Mouse (Mus musculus) retina, postnatal 7 days (tissue): Measurements from ENCODE around the gene 4632433K11Rik.
A peak's percentile ranks its signal among the peaks of the same experiment; 100 is the strongest.
"Not testable (repeated sequence)": the region's sequence is repeated elsewhere in the genome, so short reads cannot be mapped to it uniquely, and the experiment has no call there.

Experiments
- DNase-seq: peaks from one replicate; pipeline ENCODE4 v3.0.0-alpha.2; 2012; ENCODE audit warnings: low read depth, low spot score

The 4632433K11Rik gene

DNA sequence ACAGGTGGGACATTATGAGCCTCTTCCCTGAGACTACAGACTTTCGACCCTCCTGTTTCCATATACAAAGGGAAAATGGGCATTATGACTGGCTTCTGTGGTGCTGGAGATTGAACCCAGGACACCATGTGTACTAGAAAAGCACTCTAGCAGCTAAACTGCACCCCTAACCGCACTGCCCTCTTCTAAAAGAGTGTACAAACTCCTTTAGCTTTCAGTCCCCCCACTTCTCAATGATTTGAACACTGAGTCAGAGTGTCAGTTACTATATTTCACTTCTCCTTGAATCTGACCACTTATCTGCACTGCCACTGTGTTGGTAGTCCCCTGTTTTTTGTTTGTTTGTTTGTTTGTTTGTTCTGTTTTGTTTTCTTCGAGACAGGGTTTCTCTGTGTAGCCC is at the start of gene 4632433K11Rik:
Gene 4632433K11Rik, plus strand, starts transcription at position 301 of the 400 bp plus-strand sequence.
- no peak for DNase-seq

DNA sequence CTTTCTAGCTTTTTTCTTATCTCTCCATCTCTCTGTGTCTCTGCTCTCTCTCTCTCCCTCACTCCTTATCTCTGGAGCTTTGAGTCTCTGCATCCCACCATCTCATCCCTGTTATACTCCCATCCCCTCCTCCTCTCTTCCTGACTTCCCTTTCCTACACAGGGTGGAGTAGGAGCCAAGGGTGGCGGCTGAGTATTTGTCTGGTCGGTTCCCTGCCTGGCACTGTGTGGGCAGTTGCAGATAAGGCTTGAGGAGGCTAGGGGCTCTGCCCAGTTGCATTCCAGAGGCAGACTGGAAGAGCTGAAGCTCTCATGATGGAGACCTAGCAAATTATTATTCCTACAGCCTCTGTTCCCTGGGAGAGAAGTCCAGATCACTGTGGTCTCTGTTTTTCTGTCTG is 45.7 kb upstream of the 4632433K11Rik start:
- DNase-seq, result no peak

DNA sequence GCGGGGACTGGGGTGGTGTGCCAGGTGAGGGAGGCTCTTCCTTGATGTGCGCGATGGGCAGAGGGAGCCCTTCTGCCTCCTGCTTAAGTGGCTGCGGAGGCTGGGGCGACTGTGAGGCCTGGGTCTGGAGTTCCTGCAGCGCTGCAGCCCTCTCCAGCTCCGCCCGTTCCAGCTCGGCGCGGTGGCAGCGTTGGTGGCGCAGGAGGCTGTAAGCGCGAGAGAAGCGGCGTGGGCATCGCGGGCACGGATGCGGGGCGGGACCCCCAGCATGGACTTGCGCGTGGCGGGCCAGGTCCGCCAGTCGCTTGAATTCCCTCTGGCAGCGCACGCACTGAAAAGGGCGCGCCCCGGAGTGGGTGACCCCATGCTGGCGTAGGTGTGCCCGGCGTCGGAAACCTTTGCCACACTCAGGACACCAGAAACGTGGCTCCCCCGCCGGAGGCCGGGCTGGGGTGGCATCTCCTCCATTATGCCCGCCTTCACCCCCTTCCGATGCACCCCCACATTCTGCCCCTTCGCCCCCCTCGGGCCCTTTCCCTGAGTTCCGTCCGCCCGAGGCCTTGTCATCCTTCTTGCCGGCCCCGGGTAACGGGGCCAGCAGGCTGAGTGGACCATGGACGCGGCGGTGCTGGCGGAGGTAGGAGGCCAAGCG is 40.4 kb upstream of the 4632433K11Rik start:
- no peak for DNase-seq

DNA sequence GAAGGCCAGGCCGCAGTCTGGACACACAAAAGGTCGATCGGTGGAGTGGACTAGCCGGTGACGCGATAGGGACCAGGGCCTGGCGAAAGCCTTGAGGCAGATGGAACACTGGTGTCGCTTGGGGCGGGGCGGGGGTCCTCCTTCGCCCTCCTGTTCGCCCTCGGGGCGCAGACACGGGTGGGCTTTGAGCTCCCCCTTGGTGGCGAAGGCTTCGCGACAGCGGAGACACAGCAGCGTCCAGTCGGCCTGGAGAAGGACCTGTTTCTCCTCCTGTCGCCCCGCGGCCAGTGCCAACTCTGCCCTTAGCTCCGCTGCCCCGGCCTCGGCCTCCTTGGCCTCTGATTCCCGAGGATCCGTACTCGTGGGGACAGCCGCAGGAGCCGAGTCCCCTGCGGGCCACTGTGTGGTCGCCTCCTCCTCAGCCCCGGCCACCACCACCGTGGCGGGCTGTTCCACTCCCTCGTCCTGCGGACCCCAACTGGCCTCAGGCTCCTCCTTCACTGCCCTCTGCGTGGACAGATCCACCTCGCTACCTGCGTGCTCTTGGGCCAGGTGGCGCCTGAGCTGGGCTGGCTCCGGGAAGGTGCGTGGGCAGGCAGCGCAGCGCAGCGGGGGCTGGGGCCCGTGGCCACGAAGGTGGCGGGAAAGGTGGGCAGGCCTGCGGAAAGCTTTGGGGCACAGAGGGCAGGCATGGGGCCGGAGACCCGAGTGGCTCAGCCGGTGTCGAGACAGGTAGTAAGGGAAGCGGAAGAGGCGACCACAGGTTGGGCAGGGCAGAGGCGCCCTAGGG is 39.7 kb upstream of the 4632433K11Rik start:
- DNase-seq, result no peak

DNA sequence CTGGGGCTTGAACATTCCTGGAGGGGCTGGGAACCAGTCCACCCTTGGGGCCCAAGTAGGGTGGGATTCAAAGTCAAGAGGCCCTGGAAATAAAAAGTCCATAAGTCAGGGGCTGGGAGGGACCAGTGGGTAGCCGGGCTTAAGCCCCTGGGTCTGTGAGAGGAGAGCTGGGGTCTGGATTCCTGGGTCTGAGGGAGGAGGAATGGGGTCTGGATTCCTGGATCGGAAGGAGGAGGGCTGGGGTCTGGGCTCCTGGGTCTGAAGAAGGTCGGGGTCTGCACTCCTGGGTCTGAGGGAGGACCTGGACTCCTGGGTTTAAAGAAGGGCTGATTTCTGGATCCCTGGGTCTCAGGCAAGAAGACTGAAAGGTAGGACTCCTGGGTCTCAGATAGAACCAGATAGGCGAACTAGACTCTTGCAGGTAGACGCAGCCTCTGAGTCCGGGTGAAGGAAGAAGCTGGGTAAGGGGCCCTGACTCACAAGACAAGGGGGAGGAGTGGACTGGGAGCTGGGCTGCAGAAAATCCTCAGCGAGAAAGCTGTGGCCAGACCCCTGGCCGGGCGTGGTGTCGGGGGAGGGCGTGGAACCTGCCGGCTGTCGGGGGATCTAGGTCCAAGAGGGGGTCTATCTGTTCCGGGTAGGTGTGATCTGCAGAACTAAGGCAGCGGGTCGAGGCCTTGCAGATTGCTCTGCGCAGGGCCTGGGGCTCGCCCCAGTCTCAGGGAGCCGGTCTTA is 38.5 kb upstream of the 4632433K11Rik start:
- DNase-seq, result no peak

DNA sequence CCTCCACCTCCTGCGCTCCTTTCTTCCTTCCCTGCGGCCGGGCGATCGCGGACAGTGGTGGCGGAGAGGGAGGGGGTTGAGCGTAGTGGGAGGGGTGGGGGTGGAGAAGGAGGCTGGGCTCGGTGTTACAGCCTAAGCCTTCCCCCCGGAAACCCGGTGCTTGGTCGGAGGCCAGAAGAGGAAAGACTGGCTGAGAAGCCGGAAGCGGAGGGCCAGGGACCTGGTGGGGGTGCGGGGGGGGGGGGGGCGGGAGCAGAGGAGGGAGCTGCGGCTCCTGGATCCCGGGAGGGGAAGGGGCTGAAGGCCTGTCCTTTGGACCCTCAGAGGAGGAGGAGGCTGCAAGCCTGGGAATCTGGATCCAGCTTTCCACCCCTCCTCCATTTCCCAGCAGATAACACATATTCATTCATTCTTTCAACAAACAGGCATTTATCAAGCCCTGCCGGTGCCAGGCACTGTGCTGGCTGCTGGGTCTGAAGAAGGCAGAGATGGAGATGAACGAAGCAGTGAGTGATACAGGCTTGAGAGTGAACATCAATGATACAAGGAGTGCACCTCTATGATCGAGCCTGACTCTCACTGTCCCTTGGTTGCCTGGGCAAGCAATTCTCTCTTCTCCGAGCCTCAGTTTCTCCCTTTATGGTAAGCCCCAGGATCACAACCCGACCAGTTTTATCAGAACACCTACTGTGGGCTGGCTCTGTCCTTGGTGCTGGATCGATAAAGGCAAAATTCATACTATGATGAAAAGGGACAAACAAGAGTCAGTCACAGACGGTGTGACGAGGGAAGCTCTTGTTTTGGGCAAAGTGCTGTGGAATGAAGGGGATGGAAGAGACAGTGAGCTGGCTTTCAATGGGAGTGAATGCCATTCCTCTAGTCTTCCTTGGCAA is 37.7 kb upstream of the 4632433K11Rik start, which contains the start of gene Zfp579:
Gene Zfp579, minus strand, starts transcription at position 156 of the 893 bp plus-strand sequence.
- DNase-seq, result peak; percentile 90

DNA sequence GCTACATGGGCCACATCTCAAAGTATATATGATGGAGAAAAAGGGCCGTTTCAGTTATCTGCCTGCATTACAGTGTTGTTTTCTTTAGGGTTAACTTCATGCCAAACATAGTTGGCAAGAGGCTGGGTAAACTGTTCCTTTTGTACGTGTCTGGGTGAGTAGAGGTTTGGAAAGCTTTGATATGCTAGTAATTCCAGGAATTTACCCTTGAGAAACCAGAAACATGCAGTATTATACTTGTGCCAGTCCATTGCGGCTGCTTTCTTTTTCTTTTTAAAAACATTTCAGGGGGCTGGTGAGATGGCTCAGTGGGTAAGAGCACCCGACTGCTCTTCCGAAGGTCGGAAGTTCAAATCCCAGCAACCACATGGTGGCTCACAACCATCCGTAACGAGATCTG is 37.0 kb upstream of the 4632433K11Rik start:
- no peak for DNase-seq

DNA sequence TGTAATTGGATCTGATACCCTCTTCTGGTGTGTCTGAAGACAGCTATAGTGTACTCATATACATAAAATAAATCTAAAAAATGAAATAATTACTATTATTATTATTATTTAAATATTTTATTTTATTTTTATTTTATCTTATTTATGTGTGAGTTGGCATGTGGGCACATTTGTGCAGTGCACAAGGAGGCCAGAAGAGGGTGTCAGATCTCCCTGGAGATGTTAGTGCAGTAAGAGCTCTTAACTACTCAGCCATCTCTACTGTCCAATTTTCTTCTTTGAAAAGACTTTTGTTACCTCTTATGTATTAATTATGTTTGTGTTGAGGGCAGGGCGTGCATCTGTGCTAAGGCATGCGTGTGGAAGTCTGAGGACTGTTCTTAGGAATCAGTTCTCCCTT is 34.0 kb upstream of the 4632433K11Rik start:
- no peak for DNase-seq

DNA sequence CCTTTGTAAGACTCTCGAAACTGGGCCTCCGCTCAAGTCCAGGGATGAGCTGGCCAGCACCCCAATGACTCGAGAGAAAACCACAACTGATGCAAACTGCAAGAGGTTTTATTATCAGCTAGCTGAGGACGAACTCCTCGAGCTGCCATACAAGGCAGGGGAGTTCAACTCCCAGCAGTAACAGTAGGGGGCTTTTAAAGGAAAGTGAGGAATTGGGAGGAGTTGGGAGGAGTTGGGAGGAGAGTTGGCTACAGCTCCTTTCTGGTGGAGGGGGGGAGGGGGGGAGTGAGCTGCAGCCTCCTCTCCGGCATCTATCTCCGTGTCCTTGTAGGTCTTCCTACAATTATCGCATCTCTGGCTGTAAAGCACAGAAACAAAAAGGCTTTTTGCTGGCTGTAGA is 31.0 kb upstream of the 4632433K11Rik start:
- not testable (repeated sequence) for DNase-seq

DNA sequence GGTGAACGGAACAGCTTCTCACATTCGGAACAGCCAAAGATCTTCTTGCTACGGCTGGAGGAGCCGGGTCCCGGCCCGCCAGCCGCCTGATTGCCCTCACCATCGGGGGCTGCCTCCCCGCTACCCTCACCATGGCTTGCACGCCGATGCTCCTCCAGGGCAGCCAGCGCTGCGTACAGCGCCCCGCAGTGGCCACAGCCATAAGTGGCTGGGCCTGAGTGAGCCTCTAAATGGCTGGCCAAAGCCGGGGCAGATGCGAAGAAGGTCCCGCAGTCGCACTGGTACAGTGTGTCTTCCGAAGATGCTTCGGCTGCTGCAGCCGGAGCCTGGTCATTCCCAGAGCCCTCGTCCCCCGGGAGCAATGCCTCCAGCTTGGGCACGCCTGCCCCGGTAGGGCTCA is 25.7 kb upstream of the 4632433K11Rik start:
- DNase-seq, result no peak

DNA sequence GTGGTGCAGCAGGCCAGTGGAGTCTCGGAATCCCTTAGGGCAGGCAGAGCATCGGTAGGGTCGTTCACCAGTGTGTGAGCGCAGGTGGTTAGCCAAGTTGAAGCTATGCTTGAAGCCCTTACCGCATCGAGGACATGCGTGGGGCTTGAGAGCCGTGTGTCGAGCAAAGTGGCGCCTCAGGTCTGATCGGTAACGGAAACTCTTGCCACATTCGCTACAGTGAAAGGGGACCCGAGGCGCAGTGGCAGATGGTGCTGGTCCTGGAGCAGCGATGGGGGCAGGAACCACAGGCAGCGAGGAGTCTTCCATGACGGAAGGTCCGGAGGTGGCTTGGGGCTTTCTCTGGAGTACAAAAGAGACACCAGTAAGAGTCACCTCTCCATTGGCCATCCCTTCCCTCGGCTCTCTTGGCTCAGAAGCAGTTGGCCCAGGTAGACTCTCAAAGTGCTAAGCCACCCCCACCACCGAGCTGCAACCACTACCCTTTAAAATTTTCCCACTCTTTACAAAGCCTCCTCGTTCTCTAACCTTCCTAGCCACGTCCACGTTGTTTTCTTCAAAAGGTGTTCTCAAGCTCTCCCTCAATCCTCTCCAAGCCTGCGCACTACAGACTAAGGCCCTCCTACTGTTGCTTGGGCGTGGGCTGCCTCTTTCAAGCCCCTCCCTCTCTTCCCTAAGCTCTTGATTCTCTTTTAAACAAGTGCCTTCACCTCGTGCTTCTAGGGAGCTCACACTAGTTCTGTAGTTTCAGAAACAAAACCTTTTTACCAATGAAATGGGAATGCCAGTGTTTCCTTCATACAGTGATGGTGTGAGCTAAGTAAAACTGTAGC is 21.0 kb upstream of the 4632433K11Rik start:
- no peak for DNase-seq

DNA sequence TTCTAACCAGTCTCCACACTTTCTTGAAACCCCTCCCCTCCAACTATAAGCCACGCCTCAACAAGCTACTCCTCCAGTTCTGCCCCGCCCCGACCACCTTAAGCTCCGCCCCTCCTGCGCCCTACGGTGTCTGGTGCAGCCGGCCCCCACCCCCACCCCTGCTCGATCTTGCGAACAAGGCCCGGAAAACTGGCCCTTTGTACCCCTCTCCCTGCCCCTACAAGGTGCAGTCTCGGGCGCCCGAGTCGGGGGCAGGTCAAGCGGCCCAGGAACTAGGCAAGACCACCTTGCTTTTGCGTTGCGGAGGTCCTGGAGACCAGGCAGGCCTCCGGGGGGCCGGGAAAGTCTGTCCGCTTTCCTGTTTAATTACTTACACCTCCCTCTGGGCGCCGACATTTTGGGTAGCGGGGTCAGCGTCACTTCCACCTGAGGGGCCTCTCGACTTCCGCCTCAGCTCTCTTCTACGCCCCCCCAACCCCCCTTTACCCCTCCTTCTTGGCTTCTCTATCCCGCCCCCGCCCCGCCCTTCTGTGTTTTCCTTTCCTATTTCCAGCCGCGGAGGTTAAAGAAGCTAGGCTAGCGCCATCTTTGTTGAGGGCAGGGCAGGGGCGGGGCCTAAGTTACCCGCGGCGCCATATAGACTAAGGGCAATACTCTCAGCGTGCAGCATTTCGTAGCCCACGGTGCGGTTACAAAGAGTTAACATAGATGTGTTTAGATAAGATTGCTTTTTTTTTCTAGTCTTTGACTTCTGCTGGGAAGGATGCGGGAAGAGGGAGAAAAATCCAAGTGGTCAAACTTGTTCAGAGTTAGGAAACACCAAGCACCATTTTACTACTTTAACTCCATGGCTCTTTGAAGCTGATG is 19.4 kb upstream of the 4632433K11Rik start, which contains the start of the genes Zfp524 and Fiz1:
Gene Zfp524, plus strand, starts transcription at position 165 of the 867 bp plus-strand sequence.
Gene Fiz1, minus strand, starts transcription at position 447 of the 867 bp plus-strand sequence.
- peak; percentile 98 for DNase-seq

DNA sequence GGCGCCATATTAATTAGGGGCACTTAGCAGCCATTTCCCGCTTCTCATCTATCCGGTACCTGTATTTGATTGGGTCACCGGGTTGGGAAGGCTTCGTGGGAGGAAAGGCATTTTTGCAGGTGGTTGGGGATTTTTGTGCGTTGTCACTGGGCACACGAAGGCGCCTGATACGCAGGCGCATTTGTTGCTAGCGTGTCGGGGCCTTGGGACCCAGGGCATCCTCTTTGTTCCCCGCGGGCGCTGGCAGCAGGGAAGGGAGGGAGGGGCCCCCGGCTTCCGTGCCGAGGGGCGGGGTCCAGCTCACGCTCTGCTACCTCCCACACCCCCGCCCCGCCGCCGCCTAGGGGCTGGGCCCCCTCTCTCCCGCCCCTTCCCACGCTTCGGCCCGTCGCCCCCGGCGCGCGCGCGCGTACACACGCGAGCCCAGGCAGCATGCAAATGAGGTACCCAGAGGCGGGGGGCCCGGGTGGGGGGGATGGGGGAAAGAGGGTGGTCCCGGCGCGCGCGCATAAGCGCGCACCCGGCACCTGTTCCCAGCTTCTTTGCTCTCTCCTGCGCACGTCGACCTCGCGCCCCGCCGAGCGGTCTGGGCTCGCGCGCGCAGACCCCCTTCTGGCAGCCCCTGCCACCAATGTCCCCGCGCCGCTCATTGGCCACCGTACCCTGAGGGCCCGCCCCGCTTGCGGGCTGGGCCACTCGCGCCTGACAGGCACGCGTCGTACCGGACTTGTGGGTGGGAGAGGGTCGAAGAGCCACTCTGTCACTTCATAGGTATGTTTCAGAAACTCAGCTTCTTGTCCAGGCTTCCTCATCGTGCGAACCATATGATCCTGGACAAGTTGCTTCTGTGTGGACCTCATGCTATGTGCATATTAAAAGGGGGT is 18.6 kb upstream of the 4632433K11Rik start, which contains the start of gene Gm44973:
Gene Gm44973, plus strand, starts transcription at position 379 of the 884 bp plus-strand sequence.
- peak; percentile 91 for DNase-seq

DNA sequence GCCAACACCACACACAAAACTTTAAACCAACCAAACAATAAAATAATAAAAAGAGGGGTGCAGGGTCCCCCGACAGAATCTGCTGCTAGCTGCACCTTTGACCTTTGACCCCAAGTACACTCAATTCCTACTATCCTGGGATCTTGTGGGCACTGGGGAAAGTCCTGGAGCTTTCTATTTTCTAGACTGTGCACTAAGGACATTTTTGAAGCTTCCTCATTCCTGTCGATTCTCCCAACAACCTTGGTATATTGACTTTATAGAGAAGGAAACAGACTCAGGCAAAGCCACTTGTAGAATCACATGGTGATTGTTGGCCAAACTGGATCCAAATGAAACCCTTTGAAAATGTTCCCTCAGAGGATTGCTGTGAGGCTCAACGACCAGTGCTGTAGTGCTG is 17.9 kb upstream of the 4632433K11Rik start:
- no peak for DNase-seq

DNA sequence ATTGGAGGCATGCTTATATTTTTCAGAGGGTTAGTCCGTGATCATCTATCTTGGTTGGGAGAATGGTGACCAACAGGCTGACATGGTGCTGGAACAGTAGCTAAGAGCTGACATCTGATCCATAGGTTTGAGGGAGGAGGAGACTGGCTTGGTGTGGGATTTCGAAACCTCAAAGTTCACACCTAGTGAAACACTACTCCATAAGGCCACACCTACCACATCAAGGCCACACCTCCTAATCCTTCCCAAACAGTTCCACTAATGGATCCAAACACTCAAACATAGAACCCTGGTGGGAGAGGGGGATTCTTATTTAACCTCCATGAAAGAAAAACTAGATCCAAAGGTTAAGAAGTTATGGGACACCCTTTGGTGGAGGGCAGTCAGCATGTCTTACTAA is 17.0 kb upstream of the 4632433K11Rik start:
- no peak for DNase-seq

DNA sequence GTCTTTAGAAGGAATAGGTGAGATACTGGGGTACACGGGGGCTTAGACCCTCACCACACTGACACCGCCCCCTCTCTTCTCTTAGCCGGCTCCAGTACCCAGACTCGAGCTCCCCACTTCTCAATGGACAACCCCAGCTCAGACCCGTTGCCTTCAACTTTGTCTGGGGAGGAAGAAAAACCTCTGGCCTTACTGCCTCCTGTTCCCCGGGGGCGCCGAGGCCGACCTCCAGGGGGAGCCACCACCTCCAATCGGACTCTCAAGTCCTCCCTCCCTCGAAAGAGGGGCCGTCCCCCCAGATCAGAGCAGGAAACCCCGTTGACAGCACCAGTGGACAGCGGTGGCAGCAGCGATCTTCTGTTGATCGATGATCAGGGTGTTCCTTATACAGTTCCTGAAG is 16.6 kb upstream of the 4632433K11Rik start:
- no peak for DNase-seq

DNA sequence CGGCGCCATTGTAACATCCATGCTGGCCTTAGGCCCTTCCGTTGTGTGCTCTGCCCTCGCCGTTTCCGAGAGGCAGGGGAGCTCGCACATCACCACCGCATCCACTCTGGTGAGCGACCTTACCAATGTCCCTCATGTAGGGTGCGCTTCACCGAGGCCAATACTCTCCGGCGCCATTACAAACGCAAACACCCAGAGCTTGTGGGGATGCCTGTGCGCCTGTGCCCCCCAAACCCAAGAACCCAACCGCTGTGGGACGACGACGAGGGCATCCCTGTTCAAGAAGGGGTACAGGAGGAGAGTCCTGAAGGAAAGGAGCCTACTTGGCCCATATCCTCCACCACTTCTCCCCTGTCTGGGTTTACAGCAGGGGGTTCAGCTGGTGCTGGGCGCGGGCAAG is 16.0 kb upstream of the 4632433K11Rik start:
- DNase-seq, result no peak

DNA sequence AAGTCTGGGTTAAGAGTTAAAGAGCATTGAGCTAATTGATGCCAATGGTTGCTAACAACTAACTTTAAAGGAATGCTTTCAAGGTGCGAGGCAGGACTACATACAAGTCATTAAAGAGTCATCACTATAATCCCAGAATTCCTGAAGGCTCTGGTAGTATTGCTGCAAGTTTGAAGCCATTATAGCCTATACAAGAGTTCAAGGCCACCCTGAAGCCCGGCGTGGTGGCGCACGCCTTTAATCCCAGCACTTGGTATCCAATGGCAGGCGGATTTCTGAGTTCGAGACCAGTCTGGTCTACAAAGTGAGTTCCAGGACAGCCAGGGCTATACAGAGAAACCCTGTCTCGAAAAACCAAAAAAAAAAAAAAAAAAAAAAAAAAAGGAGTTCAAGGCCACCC is 14.3 kb upstream of the 4632433K11Rik start:
- not testable (repeated sequence) for DNase-seq
